Mouse (Mus musculus) megakaryocyte, adult 5-6 weeks (primary cell): Measurements from ENCODE around the gene Dmwd. TPM values are rescaled to one million over a fixed set of nuclear protein-coding genes. Genes with fewer than 3 reads are reported as not detected.
"Not testable (repeated sequence)": the region's sequence is repeated elsewhere in the genome, so short reads cannot be mapped to it uniquely, and the experiment has no call there.

Experiments
- ATAC-seq: 2 replicates; pipeline ENCODE4 v1.8.0; 2016; ENCODE audit warnings: mild to moderate bottlenecking, inconsistent platforms; ENCODE audit not compliant: poor library complexity, severe bottlenecking
- total RNA-seq, 2 experiments: library from RNA; stranded (forward) in 1 of 2; stranded (reverse) in 1 of 2; fragments of 153-499, 151-499 nt in 1 of 2; fragments of 221-1000, 200-1000 nt in 1 of 2; gene quantifications; 2 replicates each; pipeline versions ENCODE4 v1.2.3 to v1.2.4; 2015 to 2017

Dmwd gene
- total RNA-seq, 2 experiments from 2014 or later = 1.3 to 6.2 TPM

DNA sequence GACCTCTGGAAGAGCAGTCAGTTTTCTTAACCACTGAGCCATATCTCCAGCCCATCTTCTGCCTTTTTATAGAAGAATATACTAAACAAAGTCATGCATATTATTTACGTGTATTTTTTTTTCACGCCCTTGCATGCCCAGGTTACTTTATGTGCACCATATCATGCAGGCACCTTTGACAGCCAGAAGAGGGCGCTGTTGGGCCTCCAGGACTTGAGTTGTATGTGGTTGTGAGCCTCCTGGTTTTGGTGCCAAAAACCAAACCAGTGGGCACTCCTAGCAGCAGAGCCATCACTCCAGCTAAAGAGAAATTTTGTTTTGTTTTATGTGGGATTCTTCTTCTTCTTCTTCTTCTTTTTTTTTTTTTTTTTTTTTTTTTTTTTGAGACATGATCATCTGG lies 6.5 kb upstream of the Dmwd start:
- peak; percentile 43 for ATAC-seq

DNA sequence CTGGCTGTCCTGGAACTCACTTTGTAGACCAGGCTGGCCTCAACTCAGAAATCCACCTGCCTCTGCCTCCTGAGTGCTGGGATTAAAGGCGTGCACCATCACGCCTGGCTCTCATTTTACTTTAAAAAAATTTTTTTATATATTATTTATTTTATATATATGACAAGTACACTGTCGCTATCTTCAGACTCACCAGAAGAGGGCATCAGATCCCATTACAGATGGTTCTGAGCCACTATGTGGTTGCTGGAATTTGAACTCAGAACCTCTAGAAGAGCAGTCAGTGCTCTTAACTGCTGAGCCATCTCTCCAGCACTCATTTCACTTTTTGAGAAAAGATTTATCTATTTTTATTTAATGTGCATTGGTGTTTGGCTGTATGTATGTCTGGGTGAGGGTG lies 5.0 kb upstream of the Dmwd start:
- ATAC-seq = not testable (repeated sequence)

DNA sequence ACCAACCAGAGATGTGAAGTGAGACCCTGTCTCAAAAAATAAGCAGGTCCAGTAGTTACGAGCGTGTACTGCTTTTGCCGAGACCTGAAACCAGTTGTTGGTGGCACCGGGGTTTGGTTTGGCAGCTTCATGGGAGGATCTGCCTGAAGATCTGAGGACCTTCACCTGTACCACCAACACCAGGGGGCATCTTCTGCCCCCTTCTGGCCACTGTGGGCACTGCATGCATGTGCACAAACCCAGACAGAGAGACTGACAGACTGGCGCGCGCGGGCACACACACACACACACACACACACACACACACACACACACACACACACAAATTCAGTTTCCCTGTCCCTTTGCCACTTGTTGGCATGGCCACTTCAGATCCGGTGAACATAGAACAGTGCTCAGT lies 2.5 kb upstream of the Dmwd start:
- no peak for ATAC-seq

DNA sequence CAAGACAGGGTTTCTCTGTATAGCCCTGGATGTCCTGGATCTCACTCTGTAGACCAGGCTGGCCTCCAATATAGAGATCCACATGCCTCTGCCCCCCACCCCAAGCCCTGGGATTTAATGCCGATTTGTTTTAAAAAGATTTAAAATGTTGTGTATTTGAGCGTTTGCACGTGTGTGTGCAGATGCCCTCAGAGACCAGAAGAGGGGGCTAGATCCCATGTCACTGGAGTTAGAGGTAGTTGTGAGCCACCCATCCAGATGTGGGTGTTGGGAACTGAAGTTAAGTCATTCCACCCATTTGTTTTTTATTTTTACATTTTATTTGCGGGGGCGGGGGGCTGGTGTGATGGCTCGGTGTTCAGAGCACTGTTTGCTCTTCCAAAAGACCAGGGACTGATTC lies 1.5 kb upstream of the Dmwd start:
- ATAC-seq = no peak

DNA sequence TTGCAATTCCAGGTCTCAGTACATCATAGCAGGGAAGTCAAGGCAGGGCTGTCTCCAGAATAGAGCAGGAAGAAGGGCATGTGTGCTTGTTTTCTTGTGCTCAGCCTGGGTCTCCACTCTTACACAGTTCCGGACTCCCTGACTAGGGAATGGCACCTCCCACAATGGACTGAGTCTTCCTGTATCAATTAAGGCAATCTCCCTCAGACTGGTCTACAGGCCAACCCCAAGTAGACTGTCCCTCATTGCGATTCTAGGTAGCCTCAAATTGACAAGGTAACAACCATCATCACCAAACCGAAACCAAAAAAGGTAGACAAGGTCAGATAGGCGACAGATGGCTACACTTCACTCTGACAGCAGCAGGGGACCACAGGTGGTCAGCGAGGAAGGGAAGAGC lies 796 bp upstream of the Dmwd start:
- ATAC-seq = no peak

DNA sequence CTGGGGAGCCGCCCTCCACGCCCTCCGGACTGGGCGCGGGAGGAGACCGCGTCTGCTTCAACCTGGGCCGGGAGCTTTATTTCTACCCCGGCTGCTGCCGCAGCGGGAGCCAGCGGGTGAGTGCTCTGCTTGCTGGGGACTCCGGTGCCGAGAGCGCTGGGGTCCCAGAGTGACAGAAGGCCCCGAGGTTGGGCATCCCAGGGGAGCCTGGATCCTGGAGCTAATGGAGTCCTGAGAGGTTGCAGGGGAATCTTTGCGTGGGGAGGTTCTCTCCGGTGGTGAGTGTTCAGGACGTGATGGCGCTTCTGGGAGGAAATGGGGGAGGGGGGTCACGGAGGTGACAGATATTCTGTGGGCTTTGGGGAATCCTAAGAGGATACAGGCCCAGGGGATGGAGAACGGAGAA lies 562 bp downstream of the Dmwd start:
- ATAC-seq = no peak

DNA sequence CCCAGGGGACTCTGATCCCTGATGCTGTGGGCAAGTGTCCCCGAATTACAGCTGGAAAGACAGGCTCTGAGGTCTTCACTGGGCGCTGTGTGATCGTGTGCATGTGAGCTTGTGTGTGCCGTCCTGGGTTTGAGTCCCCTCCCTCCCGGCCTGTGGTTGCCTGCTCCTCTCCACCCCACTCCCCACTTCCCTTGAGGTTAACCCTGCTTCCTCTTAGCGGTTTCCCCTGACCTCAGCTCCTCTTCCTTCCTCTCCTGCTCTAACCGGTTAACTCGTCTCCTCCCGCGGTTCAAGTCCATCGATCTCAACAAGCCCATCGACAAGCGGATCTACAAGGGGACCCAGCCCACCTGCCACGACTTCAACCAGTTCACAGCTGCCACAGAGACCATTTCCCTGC lies 1.7 kb downstream of the Dmwd start:
- ATAC-seq = peak; percentile 90

DNA sequence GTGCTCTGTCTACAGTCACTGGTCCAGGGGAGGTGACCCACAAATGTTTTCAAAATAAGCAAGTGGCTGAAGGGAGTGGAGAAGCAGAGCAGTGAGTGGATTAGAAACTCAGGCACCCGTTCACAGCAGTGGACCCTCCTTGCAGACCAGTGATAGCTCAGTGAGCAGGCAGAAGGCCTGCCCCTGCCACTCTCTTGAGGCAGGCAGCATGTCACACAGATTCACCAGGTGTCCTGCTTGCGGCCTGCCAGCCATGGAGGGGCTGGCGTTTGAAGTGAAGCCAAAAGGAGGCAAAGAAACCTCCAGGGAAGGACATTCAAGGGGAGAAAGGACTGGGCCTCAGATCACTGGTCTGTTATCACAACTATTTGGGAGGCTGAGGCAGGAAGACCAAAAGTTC lies 2.7 kb downstream of the Dmwd start:
- ATAC-seq = no peak

DNA sequence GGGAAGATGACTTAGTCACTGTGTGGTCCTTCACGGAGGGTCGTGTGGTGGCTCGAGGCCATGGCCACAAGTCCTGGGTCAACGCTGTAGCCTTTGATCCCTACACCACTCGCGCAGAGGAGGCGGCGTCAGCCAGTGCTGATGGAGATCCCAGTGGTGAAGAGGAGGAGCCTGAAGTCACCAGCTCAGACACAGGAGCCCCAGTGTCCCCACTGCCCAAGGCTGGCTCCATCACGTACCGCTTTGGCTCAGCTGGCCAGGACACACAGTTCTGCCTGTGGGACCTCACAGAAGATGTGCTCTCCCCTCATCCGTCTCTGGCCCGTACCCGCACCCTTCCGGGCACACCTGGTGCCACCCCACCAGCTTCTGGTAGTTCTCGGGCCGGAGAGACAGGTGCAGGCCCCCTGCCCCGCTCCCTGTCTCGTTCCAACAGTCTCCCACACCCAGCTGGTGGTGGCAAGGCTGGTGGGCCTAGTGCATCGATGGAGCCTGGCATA lies 4.5 kb downstream of the Dmwd start:
- ATAC-seq = no peak

DNA sequence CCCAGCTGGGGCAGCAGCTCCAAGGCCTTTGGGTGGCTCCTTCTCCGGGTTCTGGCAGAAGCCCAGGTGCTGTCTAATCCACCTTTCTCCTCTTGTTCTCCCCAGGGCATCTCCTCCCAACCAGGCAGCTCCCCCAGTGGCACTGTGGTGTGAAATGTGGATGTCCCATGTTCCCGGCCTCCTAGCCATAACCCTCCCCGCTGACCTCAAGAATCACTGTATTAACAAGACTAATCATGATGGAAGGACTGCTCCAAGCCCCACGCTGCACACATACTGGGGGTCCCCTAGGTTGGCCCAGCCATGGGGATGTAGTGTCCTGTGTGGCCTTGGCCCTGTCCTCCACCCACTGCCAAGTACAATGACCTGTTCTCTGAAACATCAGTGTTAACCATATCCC lies 6.1 kb downstream of the Dmwd start:
- no peak for ATAC-seq

DNA sequence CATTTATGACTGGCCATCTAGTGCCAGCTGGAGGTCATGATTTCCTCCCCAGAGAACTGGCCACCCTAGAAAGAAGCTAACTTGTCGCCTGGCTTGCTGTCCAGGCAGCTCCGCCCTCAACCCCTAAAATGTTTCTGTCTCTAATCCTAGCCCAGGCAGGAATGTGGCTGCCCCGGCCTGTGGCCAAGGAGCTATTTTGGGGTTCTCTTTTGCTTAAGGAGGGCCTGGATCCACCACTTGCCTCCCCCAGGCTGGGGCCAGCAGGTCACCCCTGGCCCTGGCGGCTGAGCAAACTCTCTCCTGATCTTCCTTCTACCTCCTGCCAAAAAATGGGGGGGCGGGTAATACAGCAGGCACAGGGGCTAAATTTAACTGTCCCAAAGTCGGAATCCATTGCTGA lies 7.1 kb downstream of the Dmwd start:
- ATAC-seq = no peak

DNA sequence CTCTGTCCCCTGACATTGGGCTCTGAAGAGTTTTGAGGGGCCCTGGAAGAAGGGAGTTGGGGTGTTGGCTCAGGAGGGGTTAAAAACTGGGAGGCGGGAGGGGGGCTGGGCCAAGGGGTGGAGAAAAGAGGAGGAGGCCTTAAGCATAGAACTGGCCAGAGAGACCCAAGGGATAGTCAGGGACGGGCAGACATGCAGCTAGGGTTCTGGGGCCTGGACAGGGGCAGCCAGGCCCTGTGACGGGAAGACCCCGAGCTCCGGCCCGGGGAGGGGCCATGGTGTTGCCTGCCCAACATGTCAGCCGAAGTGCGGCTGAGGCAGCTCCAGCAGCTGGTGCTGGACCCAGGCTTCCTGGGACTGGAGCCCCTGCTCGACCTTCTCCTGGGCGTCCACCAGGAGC lies 7.7 kb downstream of the Dmwd start, which contains the start of gene Dmpk:
TSS of gene Dmpk (plus strand) at position 149 of the 400 bp plus-strand sequence.
- no peak for ATAC-seq

DNA sequence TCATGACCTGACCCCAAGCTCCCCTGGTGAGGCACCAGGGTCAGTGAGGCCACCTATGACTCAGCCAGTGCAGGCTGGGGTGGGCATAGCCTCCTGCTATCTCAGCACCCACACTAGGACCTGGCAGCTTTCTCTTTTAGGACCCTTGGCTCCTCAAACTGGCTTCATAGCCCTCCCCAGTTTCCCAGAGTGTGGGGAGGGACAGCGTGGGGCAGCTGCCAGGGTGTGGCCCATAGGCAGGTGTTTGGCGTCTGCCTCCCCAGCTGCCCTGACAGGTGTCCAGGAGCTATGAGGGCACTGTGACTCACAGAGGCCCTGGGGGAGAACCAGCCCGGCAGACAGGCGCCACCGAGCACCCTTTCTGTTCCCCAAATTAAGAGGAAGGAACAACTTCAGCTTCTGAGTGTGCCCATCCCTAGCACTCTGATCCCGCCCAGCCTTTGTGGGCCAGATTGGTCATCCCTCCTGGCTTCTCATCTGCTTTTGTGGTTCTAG lies 8.3 kb downstream of the Dmwd start:
- ATAC-seq = peak; percentile 84

DNA sequence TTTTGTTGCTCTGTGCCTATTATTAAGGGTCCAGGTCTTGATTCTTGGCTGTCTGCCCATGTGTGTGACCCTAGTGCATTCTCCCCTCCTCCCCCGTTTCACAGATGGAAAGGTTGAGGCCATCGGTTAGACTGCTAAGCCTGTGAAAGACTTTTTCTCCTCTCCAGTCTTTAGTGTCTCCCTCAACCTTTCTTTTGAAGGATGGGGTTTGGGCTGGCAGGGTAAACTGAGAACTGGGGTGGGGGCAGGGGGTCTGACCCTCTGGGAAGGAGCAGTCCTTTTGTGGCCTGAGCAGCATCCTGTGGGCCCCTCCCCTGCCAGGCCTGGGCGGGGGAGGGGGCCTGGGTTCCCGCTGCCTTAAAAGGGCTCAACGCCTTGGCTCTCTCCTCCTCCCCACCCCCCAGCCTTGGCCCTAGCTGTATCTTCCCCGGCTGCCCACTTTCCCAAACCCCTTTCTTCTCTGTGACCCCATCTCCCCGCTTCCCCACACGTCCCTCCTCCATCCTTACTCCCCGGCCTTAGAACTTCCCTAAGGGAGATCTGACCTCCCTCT lies 9.0 kb downstream of the Dmwd start:
- ATAC-seq = no peak

DNA sequence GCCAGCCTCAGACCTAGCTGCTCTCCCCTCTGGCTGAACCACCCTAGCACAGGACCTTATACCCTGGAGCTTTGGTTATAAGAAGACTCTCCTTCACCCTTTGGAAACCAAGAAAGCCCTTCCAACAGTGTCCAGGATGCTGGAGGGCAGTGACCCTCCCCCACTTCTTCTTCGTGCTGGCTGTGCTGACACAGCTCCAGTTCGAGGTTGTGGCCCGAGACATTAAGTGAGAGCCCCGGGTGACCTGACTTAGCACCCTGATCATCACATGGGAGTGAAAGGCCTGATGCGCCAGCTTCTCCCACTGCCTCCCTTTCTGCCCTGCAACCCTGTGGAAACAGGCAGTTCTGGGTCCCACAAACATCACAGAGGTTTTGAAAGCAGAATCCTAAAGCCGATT lies 9.5 kb downstream of the Dmwd start:
- ATAC-seq = no peak

DNA sequence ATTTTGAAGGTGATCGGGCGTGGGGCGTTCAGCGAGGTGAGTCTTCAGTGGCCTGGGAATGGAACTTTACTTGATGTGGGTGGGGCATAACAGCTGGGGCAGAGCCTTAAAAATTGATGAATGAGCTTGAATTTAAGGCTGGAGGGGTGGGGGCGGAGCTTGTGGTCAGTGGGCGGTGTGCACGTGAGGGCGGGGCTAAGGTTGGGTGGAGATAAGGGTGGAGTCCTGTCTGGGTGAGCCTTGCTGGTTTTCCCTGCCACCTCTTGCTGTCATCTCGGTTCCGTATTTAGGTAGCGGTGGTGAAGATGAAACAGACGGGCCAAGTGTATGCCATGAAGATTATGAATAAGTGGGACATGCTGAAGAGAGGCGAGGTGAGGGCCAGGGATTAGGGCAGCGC lies 10.0 kb downstream of the Dmwd start:
- ATAC-seq = peak; percentile 70

DNA sequence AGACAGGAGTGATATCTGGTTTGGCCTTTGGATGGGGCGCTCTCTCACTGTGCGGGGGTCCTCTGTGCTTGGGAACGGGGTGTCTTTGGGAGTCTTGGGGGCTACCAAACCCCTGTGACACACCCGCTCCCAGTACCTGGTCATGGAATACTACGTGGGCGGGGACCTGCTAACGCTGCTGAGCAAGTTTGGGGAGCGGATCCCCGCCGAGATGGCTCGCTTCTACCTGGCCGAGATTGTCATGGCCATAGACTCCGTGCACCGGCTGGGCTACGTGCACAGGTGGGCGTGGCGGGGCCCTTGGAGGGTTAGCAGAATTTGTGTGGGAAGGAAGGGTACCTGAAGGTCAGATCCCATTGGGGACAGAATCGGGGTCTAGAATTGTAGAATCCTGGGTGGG lies 10.7 kb downstream of the Dmwd start:
- no peak for ATAC-seq

DNA sequence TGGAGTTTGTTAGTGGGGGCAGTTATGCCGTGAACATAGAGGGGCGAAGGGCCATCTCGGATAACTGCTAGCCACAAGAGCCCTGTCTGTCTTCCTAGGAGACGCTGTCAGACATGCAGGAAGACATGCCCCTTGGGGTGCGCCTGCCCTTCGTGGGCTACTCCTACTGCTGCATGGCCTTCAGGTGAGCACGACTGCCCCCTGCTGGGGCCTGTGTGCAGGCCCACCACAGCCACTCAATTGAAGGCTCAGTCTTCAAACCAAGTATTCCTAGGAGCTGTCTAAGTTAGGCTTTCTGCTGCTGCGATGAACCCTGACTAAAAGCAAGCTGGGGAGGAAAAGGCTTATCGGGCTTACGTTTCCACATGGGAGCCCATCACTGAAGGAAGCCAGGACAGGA lies 12.8 kb downstream of the Dmwd start:
- peak; percentile 45 for ATAC-seq

DNA sequence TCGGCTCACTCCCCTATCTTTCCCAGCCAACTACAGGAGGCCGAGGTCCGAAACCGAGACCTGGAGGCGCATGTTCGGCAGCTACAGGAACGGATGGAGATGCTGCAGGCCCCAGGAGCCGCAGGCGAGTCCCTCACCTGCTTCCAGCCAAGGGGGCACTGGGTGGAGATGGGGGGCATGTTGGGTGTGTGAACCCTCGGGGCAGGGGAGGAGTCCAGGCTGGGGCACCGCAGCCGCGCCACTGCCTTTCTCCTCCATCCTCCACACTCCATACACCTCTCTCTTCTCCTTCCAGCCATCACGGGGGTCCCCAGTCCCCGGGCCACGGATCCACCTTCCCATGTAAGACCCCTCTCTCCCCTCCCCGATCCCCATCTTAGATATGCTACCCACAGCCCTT lies 15.9 kb downstream of the Dmwd start:
- no peak for ATAC-seq

DNA sequence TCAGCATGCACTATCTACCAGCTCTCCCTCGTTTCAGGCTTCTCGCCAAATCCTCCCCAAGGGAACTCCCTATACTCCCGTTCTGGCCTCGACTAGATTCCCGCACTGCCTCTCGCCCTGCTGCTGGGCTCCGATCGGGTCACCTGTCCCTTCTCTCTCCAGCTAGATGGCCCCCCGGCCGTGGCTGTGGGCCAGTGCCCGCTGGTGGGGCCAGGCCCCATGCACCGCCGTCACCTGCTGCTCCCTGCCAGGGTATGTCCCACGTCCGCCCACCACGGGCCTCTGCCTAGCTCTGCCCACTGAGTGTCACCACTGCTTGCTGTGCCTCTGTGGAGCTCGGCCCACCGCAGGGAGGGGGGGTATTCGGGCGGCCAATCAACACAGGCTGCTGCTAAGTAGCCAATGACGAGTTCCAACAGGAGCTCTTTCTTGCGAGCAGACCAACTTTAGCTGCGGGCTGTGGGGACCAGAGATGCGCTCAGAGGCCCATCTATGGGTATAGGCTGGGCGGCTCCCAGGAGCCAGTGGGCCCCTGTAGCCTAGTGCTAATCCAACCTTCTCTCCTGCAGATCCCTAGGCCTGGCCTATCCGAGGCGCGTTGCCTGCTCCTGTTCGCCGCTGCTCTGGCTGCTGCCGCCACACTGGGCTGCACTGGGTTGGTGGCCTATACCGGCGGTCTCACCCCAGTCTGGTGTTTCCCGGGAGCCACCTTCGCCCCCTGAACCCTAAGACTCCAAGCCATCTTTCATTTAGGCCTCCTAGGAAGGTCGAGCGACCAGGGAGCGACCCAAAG lies 16.6 kb downstream of the Dmwd start:
- no peak for ATAC-seq

DNA sequence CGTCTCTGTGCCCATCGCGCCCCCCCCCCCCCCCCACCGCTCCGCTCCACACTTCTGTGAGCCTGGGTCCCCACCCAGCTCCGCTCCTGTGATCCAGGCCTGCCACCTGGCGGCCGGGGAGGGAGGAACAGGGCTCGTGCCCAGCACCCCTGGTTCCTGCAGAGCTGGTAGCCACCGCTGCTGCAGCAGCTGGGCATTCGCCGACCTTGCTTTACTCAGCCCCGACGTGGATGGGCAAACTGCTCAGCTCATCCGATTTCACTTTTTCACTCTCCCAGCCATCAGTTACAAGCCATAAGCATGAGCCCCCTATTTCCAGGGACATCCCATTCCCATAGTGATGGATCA lies 17.1 kb downstream of the Dmwd start:
- peak; percentile 74 for ATAC-seq

DNA sequence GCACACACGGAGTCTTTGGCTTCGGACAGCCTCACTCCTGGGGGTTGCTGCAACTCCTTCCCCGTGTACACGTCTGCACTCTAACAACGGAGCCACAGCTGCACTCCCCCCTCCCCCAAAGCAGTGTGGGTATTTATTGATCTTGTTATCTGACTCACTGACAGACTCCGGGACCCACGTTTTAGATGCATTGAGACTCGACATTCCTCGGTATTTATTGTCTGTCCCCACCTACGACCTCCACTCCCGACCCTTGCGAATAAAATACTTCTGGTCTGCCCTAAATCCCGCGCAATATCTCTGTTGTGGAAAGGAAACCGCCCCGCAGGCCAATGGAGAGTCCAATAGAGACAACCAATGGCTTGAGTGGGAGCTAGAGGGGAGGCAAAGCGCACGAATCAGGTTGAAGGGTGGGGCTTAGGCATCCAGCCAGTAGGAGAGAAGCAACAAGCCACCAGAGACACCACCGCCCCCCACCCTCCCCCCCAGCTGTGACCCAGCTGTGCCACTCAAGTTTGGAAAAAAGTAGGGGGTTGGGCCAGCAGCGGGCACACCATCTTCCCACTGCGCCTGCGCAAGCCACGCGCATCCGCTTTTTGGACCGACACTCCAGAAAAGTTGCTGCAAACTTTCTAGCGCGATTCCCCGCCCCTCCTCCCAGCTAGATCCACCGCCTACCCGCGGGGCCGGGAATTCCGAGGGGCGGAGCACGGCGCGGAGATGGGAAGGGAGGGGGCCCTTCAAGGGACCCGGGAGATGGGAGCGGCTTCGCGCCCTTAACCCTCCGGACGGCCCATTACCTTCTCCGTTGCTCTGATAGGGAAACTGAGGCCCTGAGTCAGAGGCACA lies 17.7 kb downstream of the Dmwd start:
- ATAC-seq = peak; percentile 62
